Mouse (Mus musculus): Measurements from ENCODE around the gene Ms4a4d.

Gene Ms4a4d

DNA sequence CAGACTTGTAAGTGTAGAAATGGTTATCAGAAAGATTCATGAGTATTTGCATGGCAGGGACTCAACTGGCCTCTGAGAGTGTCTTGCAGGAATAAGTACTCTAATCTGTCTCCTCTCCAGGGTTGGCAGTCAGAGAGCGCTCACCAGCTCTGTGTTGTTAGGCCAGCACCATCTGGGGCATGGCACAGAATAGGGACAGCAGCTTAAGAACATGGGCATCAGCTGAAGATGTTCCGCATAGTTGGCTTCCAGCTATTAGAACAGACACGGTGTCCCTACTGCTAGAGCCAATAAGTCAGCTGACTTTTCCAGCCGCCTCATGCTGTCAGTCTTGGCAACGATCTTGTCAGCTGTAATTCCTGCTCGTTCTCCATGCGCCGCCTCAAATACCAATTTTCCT lies 38.4 kb downstream of the Ms4a4d start:
- DNase-seq (ENCODE audit: low read depth, low spot score), result no peak

GRCm38 (mm10) chr19:11589205-11589604 lies 52.6 kb downstream of the Ms4a4d start:
- no peak for DNase-seq (ENCODE audit: low read depth, low spot score)

GRCm38 (mm10) chr19:11589891-11590449 lies 53.4 kb downstream of the Ms4a4d start:
- DNase-seq (ENCODE audit: low read depth, low spot score), result no peak

DNA sequence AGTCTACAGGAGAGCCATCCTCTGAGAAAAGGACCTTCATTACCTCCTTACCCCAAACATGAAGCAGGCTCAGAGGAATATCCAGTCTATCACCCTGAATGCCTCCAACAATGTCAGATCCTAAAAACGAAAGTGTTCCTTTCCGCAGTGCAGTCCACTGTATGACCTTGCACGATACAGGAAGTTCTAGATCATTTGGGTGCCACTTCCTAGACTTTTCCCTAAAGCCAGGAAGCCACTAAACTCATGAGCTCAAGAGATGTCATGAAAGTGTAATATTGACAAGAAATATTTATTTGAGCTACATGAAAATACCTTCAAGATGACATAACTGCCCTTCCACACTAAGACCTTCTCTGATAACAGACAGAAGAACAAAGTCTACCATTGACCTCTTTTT lies 64.7 kb downstream of the Ms4a4d start:
- no peak for DNase-seq (ENCODE audit: low read depth, low spot score)

DNA sequence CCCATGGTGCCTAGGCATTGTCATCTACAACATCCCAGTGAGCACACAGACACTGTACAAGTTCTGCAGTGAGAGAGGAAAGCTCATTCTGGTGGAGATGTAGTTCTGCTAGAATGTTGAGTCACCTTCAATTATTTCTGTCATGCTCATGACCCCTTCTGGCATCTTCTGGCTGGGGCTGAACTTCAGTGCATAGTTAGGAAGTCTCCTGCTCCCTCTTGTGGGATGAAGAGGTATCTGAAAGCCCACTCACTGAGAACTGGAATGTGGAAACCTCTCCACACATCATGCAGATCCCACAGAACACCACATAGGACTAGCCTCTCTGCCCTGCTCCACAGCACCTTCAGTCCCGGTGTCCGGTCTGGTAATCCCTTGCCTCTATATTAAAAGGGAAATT lies 65.4 kb downstream of the Ms4a4d start:
- DNase-seq (ENCODE audit: low read depth, low spot score), result no peak

DNA sequence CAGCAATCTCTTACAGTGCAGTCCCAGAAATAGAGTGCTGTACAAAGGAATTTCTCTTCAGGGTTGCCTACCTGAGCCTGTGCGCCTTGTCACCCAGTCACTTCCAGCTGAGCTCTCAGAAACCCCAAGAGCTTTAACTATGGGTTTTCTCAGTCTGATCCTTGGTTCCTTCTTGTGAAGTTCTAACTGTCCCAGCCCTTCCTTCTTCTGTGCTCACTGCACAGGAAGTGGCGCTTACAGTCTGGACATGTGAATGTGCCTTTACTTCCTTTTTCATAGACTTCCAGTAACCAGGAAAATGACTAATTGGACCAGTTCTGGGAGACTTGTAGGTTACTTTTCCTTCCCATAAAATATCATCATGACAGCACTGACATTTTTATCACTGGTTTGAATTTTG lies 68.0 kb downstream of the Ms4a4d start, which contains the start of gene Ms4a6d:
Gene Ms4a6d (minus strand): TSS at position 247 of the 400 bp plus-strand sequence.
- no peak for DNase-seq (ENCODE audit: low read depth, low spot score)
